Mouse (Mus musculus): Measurements from ENCODE around the gene Rasd2. TPM values are rescaled to one million over a fixed set of nuclear protein-coding genes. Genes with fewer than 3 reads are reported as not detected.

The Rasd2 gene
- polyA plus RNA-seq, 1 experiment from 2014 or later, result 0.57 TPM

GRCm38 (mm10) chr8:75211461-75211860 is 2.3 kb upstream of the Rasd2 start:
- Histone ChIP-seq H3K27ac (replicated peaks in 1 of 2; ENCODE audit: control insufficient read depth in 1 of 2, insufficient read depth in 1 of 2, low read depth in 2 of 2, low read length in 2 of 2) (peak overlapping the region in 1 of 2 experiments; percentile 53; a peak in 1 of 4 replicates), H3K4me1 (ENCODE audit: control insufficient read depth in 2 of 2, insufficient read depth in 2 of 2, low read length in 2 of 2) (peaks cover 5 to 21% of the 10 kb centered on the region in 2 experiments; a peak in 3 of 4 replicates), H3K4me3 (ENCODE audit: control insufficient read depth in 1 of 2, insufficient read depth in 1 of 2, low read depth in 1 of 2, low read length in 2 of 2) (no peak overlapping the region), H3K36me3 (ENCODE audit: control insufficient read depth, insufficient read depth, low read length) (no peaks in the 10 kb centered on the region), H3K9ac (ENCODE audit: low read length) (no peak overlapping the region), H3K9me3 (ENCODE audit: control insufficient read depth, low read length) (no peaks in the 10 kb centered on the region), H3K4me2 (ENCODE audit: low read length) (no peak overlapping the region), H3K27me3 (ENCODE audit: control insufficient read depth, insufficient read depth, low read length) (peaks cover 53% of the 10 kb centered on the region)
- WGBS, result 30% methylated on average over 3 of the region's 3 CpGs
- ATAC-seq (ENCODE audit: insufficient number of reproducible peaks, insufficient read depth, low FRiP score, low read depth), result peak; percentile 51; the same call in 1 of the 2 replicates

GRCm38 (mm10) chr8:75212631-75213306 is 975 bp upstream of the Rasd2 start:
- H3K4me3 ChIP-seq (ENCODE audit: control insufficient read depth in 1 of 2, insufficient read depth in 1 of 2, low read depth in 1 of 2, low read length in 2 of 2), result peak overlapping the region; percentile 43 to 56
- peak; percentile 77 for ATAC-seq (ENCODE audit: insufficient number of reproducible peaks, insufficient read depth, low FRiP score, low read depth)
- peak overlapping the region; percentile 68 for H3K9ac ChIP-seq (ENCODE audit: low read length)
- peak overlapping the region; percentile 93 for H3K4me2 ChIP-seq (ENCODE audit: low read length)
- no peak overlapping the region for H3K27ac ChIP-seq (replicated peaks in 1 of 2; ENCODE audit: control insufficient read depth in 1 of 2, insufficient read depth in 1 of 2, low read depth in 2 of 2, low read length in 2 of 2)
- WGBS, result 2% methylated on average over 60 of the region's 63 CpGs
- H3K9me3 ChIP-seq (ENCODE audit: control insufficient read depth, low read length), result no peaks in the 10 kb centered on the region
- H3K27me3 ChIP-seq (ENCODE audit: control insufficient read depth, insufficient read depth, low read length), result peaks cover 63% of the 10 kb centered on the region
- no peaks in the 10 kb centered on the region for H3K36me3 ChIP-seq (ENCODE audit: control insufficient read depth, insufficient read depth, low read length)
- peaks cover 5 to 21% of the 10 kb centered on the region in 2 experiments; a peak in 3 of 4 replicates for H3K4me1 ChIP-seq (ENCODE audit: control insufficient read depth in 2 of 2, insufficient read depth in 2 of 2, low read length in 2 of 2)

GRCm38 (mm10) chr8:75213307-75213651 is 465 bp upstream of the Rasd2 start:
- Histone ChIP-seq H3K9ac (ENCODE audit: low read length) (peak overlapping the region; percentile 68), H3K4me2 (ENCODE audit: low read length) (peak overlapping the region; percentile 93), H3K9me3 (ENCODE audit: control insufficient read depth, low read length) (no peaks in the 10 kb centered on the region), H3K27me3 (ENCODE audit: control insufficient read depth, insufficient read depth, low read length) (peaks cover 60% of the 10 kb centered on the region), H3K36me3 (ENCODE audit: control insufficient read depth, insufficient read depth, low read length) (no peaks in the 10 kb centered on the region), H3K27ac (replicated peaks in 1 of 2; ENCODE audit: control insufficient read depth in 1 of 2, insufficient read depth in 1 of 2, low read depth in 2 of 2, low read length in 2 of 2) (no peak overlapping the region), H3K4me3 (ENCODE audit: control insufficient read depth in 1 of 2, insufficient read depth in 1 of 2, low read depth in 1 of 2, low read length in 2 of 2) (peak overlapping the region; percentile 43 to 56), H3K4me1 (ENCODE audit: control insufficient read depth in 2 of 2, insufficient read depth in 2 of 2, low read length in 2 of 2) (peaks cover 5 to 21% of the 10 kb centered on the region in 2 experiments; a peak in 3 of 4 replicates)
- WGBS, result under 1% methylated on average over 33 of the region's 36 CpGs
- ATAC-seq (ENCODE audit: insufficient number of reproducible peaks, insufficient read depth, low FRiP score, low read depth), result peak; percentile 13; the same call in 1 of the 2 replicates

GRCm38 (mm10) chr8:75215046-75215445 is 1.3 kb downstream of the Rasd2 start:
- Histone ChIP-seq H3K27ac (replicated peaks in 1 of 2; ENCODE audit: control insufficient read depth in 1 of 2, insufficient read depth in 1 of 2, low read depth in 2 of 2, low read length in 2 of 2) (no peak overlapping the region), H3K9ac (ENCODE audit: low read length) (no peak overlapping the region), H3K9me3 (ENCODE audit: control insufficient read depth, low read length) (no peaks in the 10 kb centered on the region), H3K4me2 (ENCODE audit: low read length) (no peak overlapping the region), H3K4me3 (ENCODE audit: control insufficient read depth in 1 of 2, insufficient read depth in 1 of 2, low read depth in 1 of 2, low read length in 2 of 2) (no peak overlapping the region), H3K4me1 (ENCODE audit: control insufficient read depth in 2 of 2, insufficient read depth in 2 of 2, low read length in 2 of 2) (peaks cover 5 to 21% of the 10 kb centered on the region in 2 experiments; a peak in 3 of 4 replicates), H3K36me3 (ENCODE audit: control insufficient read depth, insufficient read depth, low read length) (no peaks in the 10 kb centered on the region), H3K27me3 (ENCODE audit: control insufficient read depth, insufficient read depth, low read length) (peaks cover 45% of the 10 kb centered on the region)
- no peak for ATAC-seq (ENCODE audit: insufficient number of reproducible peaks, insufficient read depth, low FRiP score, low read depth)
- 23% methylated on average over 1 of the region's 1 CpGs for WGBS

GRCm38 (mm10) chr8:75215931-75216330 is 2.2 kb downstream of the Rasd2 start:
- Histone ChIP-seq H3K9me3 (ENCODE audit: control insufficient read depth, low read length) (no peaks in the 10 kb centered on the region), H3K36me3 (ENCODE audit: control insufficient read depth, insufficient read depth, low read length) (no peaks in the 10 kb centered on the region), H3K4me2 (ENCODE audit: low read length) (no peak overlapping the region), H3K27ac (replicated peaks in 1 of 2; ENCODE audit: control insufficient read depth in 1 of 2, insufficient read depth in 1 of 2, low read depth in 2 of 2, low read length in 2 of 2) (no peak overlapping the region), H3K4me1 (ENCODE audit: control insufficient read depth in 2 of 2, insufficient read depth in 2 of 2, low read length in 2 of 2) (peaks cover 5 to 21% of the 10 kb centered on the region in 2 experiments; a peak in 3 of 4 replicates), H3K27me3 (ENCODE audit: control insufficient read depth, insufficient read depth, low read length) (peaks cover 45% of the 10 kb centered on the region), H3K4me3 (ENCODE audit: control insufficient read depth in 1 of 2, insufficient read depth in 1 of 2, low read depth in 1 of 2, low read length in 2 of 2) (no peak overlapping the region), H3K9ac (ENCODE audit: low read length) (no peak overlapping the region)
- 17% methylated on average over 5 of the region's 5 CpGs for WGBS
- no peak for ATAC-seq (ENCODE audit: insufficient number of reproducible peaks, insufficient read depth, low FRiP score, low read depth)

- peaks cover 45% of the 10 kb centered on the region for H3K27me3 ChIP-seq (ENCODE audit: control insufficient read depth, insufficient read depth, low read length)
- no peak overlapping the region for H3K4me3 ChIP-seq (ENCODE audit: control insufficient read depth in 1 of 2, insufficient read depth in 1 of 2, low read depth in 1 of 2, low read length in 2 of 2)
- ATAC-seq (ENCODE audit: insufficient number of reproducible peaks, insufficient read depth, low FRiP score, low read depth), result no peak
- WGBS, result 82% methylated on average over 8 of the region's 8 CpGs
- no peak overlapping the region for H3K4me2 ChIP-seq (ENCODE audit: low read length)
- H3K9ac ChIP-seq (ENCODE audit: low read length), result no peak overlapping the region
- no peaks in the 10 kb centered on the region for H3K9me3 ChIP-seq (ENCODE audit: control insufficient read depth, low read length)
- no peak overlapping the region for H3K27ac ChIP-seq (replicated peaks in 1 of 2; ENCODE audit: control insufficient read depth in 1 of 2, insufficient read depth in 1 of 2, low read depth in 2 of 2, low read length in 2 of 2)
- H3K4me1 ChIP-seq (ENCODE audit: control insufficient read depth in 2 of 2, insufficient read depth in 2 of 2, low read length in 2 of 2), result peaks cover 5 to 16% of the 10 kb centered on the region in 2 experiments; a peak in 3 of 4 replicates
- H3K36me3 ChIP-seq (ENCODE audit: control insufficient read depth, insufficient read depth, low read length), result no peaks in the 10 kb centered on the region
These were observed 3.1 kb downstream of the Rasd2 start for GRCm38 (mm10) chr8:75216886-75217285.

- ATAC-seq (ENCODE audit: insufficient number of reproducible peaks, insufficient read depth, low FRiP score, low read depth), result no peak
- H3K27ac ChIP-seq (replicated peaks in 1 of 2; ENCODE audit: control insufficient read depth in 1 of 2, insufficient read depth in 1 of 2, low read depth in 2 of 2, low read length in 2 of 2), result no peak overlapping the region
- H3K9ac ChIP-seq (ENCODE audit: low read length), result no peak overlapping the region
- H3K4me2 ChIP-seq (ENCODE audit: low read length), result no peak overlapping the region
- no peaks in the 10 kb centered on the region for H3K36me3 ChIP-seq (ENCODE audit: control insufficient read depth, insufficient read depth, low read length)
- peaks cover 45% of the 10 kb centered on the region for H3K27me3 ChIP-seq (ENCODE audit: control insufficient read depth, insufficient read depth, low read length)
- peaks cover 0 to 7% of the 10 kb centered on the region in 2 experiments; a peak in 3 of 4 replicates for H3K4me1 ChIP-seq (ENCODE audit: control insufficient read depth in 2 of 2, insufficient read depth in 2 of 2, low read length in 2 of 2)
- no peak overlapping the region for H3K4me3 ChIP-seq (ENCODE audit: control insufficient read depth in 1 of 2, insufficient read depth in 1 of 2, low read depth in 1 of 2, low read length in 2 of 2)
- H3K9me3 ChIP-seq (ENCODE audit: control insufficient read depth, low read length), result no peaks in the 10 kb centered on the region
- WGBS, result 11% methylated on average over 4 of the region's 4 CpGs
These were observed 4.2 kb downstream of the Rasd2 start for GRCm38 (mm10) chr8:75217969-75218368.

Measured in heart, embryonic 14.5 days (tissue).